Mouse (Mus musculus): ENCODE measurements at regions not wholly inside any gene's neighbourhood (a gene's known extent, or its start where the extent isn't known, plus 50 kb on each side); places are given as distances from the start of the nearest gene placed in this dataset.

- no peak for ATAC-seq
Observed at GRCm38 (mm10) chr3:151366707-151367306, 70.9 kb upstream of the Adgrl4 start.

GRCm38 (mm10) chr3:151383326-151384019 lies 54.2 kb upstream of the Adgrl4 start:
- no peak for ATAC-seq

- no peak for ATAC-seq
Observed at GRCm38 (mm10) chr3:151384850-151385249, 52.8 kb upstream of the Adgrl4 start.

GRCm38 (mm10) chr3:151386103-151386502 lies 51.6 kb upstream of the Adgrl4 start:
- ATAC-seq = no peak

All from activated CD4-positive, CD25-positive, alpha-beta regulatory T cell, adult 4 months (primary cell).